Mouse (Mus musculus) heart, adult 2 months (tissue): Measurements from ENCODE around the gene Bcl2l12. TPM values are rescaled to one million over a fixed set of nuclear protein-coding genes. Genes with fewer than 3 reads are reported as not detected.

Experiments
- DNase-seq, 2 experiments: peaks; one replicate each; pipeline ENCODE4 v3.0.0; 2021
- H3K27ac ChIP-seq: fragments of 200-600 bp; 2 replicates; pipeline ENCODE4 v1.8.1; 2022
- H3K27me3 ChIP-seq: fragments of 200-500 bp; 2 replicates; pipeline ENCODE4 v1.6.1; 2012; ENCODE audit warnings: mild to moderate bottlenecking, low read length, inconsistent platforms, mixed read lengths; ENCODE audit not compliant: control insufficient read depth, insufficient read depth
- H3K36me3 ChIP-seq: fragments of 200-500 bp; 2 replicates; pipeline ENCODE4 v1.6.1; 2012; ENCODE audit warnings: low read length, inconsistent platforms; ENCODE audit not compliant: control insufficient read depth, insufficient read depth
- H3K4me1 ChIP-seq: fragments of 200-500 bp; 2 replicates; pipeline ENCODE4 v1.6.1; 2011; ENCODE audit warnings: low read length; ENCODE audit not compliant: control insufficient read depth, insufficient read depth
- H3K4me3 ChIP-seq: fragments of 200-600 bp; 2 replicates; pipeline ENCODE4 v1.8.1; 2022
- H3K79me2 ChIP-seq: fragments of 200-500 bp; replicated peaks from 2 replicates; pipeline ENCODE4 v1.6.1; 2012; ENCODE audit warnings: mild to moderate bottlenecking, inconsistent platforms, low read length, moderate library complexity, mixed read lengths; ENCODE audit not compliant: control insufficient read depth, insufficient read depth
- H3K9ac ChIP-seq: fragments of 200-500 bp; 2 replicates; pipeline ENCODE4 v1.6.1; 2012; ENCODE audit warnings: low read depth, mild to moderate bottlenecking, control low read depth, inconsistent platforms, low read length, mixed read lengths
- CTCF ChIP-seq: fragments of 200-600 bp; IDR thresholded peaks from 2 replicates; pipeline ENCODE4 v1.8.1; 2022; ENCODE audit warnings: antibody characterized with exemption, mild to moderate bottlenecking, moderate library complexity
- EP300 ChIP-seq: fragments of 200-500 bp; IDR thresholded peaks from 2 replicates; pipeline ENCODE4 v1.6.1; 2011; ENCODE audit warnings: low read depth, low read length, control low read depth; ENCODE audit not compliant: insufficient read depth
- POLR2A ChIP-seq: fragments of 200-500 bp; IDR thresholded peaks from 2 replicates; pipeline ENCODE4 v1.6.1; 2011; ENCODE audit warnings: mild to moderate bottlenecking, low read depth, low read length, control low read depth; ENCODE audit not compliant: insufficient read depth
- WGBS: fragments of 180-500 bp; shearing (Covaris S2); methylation state at CpG from one replicate; pipeline ENCODE4 v1.1.7; 2018; 5-methylcytosine and 5-hydroxymethylcytosine counted together
- intact Hi-C: fragments of 180-260 bp; cut with DNase I; formaldehyde crosslinking; loops from one replicate; pipeline ENCODE4 v1.15.1; 2025
- microRNA-seq, 2 experiments: library from miRNA; unstranded; fragments of <30 nt; microRNA quantifications; one replicate each; pipeline ENCODE4 v1.2.0; 2021
- polyA plus RNA-seq: library from polyadenylated mRNA; depleted of rRNA; stranded (reverse); fragments of >200 nt; gene quantifications from 2 replicates; pipeline ENCODE4 v1.2.3, GENCODE M21; 2012; rRNA removed
- total RNA-seq, 2 experiments: library from RNA; stranded (reverse); gene quantifications; 2 replicates each; pipeline ENCODE4 v1.2.3; 2021

Bcl2l12 gene
- total and polyA plus RNA-seq, 3 experiments, result 9.5 to 19.2 (median 11.5) TPM

GRCm38 (mm10) chr7:44949922-44950321, 48.6 kb downstream of the Bcl2l12 start:
- H3K36me3 ChIP-seq, result no peaks in the 10 kb centered on the region
- no peak overlapping the region for H3K4me3 ChIP-seq
- no peaks in the 10 kb centered on the region for H3K27me3 ChIP-seq
- 57% methylated on average over 6 of the region's 6 CpGs for WGBS
- no peaks in the 10 kb centered on the region for H3K79me2 ChIP-seq
- H3K27ac ChIP-seq, result no peak overlapping the region
- intact Hi-C loops, result no loop called here
- peaks cover 1% of the 10 kb centered on the region for H3K4me1 ChIP-seq
- H3K9ac ChIP-seq, result no peak overlapping the region
- DNase-seq, result no peak
- no peak for TF ChIP-seq POLR2A
- TF ChIP-seq EP300, result no peak
- TF ChIP-seq CTCF, result no peak

GRCm38 (mm10) chr7:44942904-44943303, 55.6 kb downstream of the Bcl2l12 start, which contains the start of gene Tsks:
Tsks (plus strand) TSS chr7:44943204.
- intact Hi-C loops, result no loop called here
- TF ChIP-seq CTCF (no peak), EP300 (no peak)
- no peak within 1 kb of the TSS for H3K9ac ChIP-seq
- no peak within 1 kb of the TSS for H3K27ac ChIP-seq
- H3K36me3 ChIP-seq, result no peaks in the 10 kb centered on the region
- no peak within 1 kb of the TSS for H3K4me3 ChIP-seq
- H3K4me1 ChIP-seq, result no peaks in the 10 kb centered on the region
- 77% methylated on average over 7 of the region's 7 CpGs for WGBS
- no peaks in the 10 kb centered on the region for H3K27me3 ChIP-seq
- no peaks in the 10 kb centered on the region for H3K79me2 ChIP-seq
- DNase-seq, result no peak

Small RNAs within 50 kb of the gene (microRNA-seq; reads per million reads assigned to microRNA genes)
- 0.39 to 0.56 reads per million in 2 experiments for gene Mir7054

Other genes with a start within 250 kb of the Bcl2l12 start
Only the 30 nearest of the 36 such genes appear.
- gene Nup62, start 182.6 kb downstream of the Bcl2l12 start, total RNA-seq, result 10 to 100 TPM; 27.1 to 28.0 TPM
- 36.0 and 36.6 TPM in 2 replicates for gene Nup62, start 182.6 kb downstream of the Bcl2l12 start, polyA plus RNA-seq
- under 1 TPM; 0.61 to 0.70 TPM for gene Il4i1, start 182.3 kb downstream of the Bcl2l12 start, total RNA-seq
- 1.3 and 1.5 TPM in 2 replicates for gene Il4i1, start 182.3 kb downstream of the Bcl2l12 start, polyA plus RNA-seq
- gene Atf5, start 182.1 kb downstream of the Bcl2l12 start, total RNA-seq, result 10 to 100 TPM; 60.2 to 63.4 TPM
- gene Atf5, start 182.1 kb downstream of the Bcl2l12 start, polyA plus RNA-seq, result 42.3 and 73.6 TPM in 2 replicates
- gene Akt1s1, start 149.7 kb downstream of the Bcl2l12 start, total RNA-seq, result 10 to 100 TPM; 62.6 to 72.8 TPM
- 53.8 and 63.0 TPM in 2 replicates for gene Akt1s1, start 149.7 kb downstream of the Bcl2l12 start, polyA plus RNA-seq
- 10 to 100 TPM; 29.6 to 46.6 TPM for gene Tbc1d17, start 149.6 kb downstream of the Bcl2l12 start, total RNA-seq
- 56.0 and 61.9 TPM in 2 replicates for gene Tbc1d17, start 149.6 kb downstream of the Bcl2l12 start, polyA plus RNA-seq
- gene Pnkp, start 141.6 kb downstream of the Bcl2l12 start, total RNA-seq, result 10 to 100 TPM; 15.3 to 19.6 TPM
- gene Pnkp, start 141.6 kb downstream of the Bcl2l12 start, polyA plus RNA-seq, result 20.2 and 30.1 TPM in 2 replicates
- gene Ptov1, start 128.9 kb downstream of the Bcl2l12 start, total RNA-seq, result 100 to 1,000 TPM; 155 to 172 TPM
- 293 and 317 TPM in 2 replicates for gene Ptov1, start 128.9 kb downstream of the Bcl2l12 start, polyA plus RNA-seq
- 10 to 100 TPM; 70.0 to 85.8 TPM for gene Med25, start 106.0 kb downstream of the Bcl2l12 start, total RNA-seq
- 107 and 121 TPM in 2 replicates for gene Med25, start 106.0 kb downstream of the Bcl2l12 start, polyA plus RNA-seq
- 10 to 100 TPM; 16.3 to 17.1 TPM for gene Fuz, start 102.6 kb downstream of the Bcl2l12 start, total RNA-seq
- gene Fuz, start 102.6 kb downstream of the Bcl2l12 start, polyA plus RNA-seq, result 25.2 and 31.6 TPM in 2 replicates
- gene Ap2a1, start 69.2 kb downstream of the Bcl2l12 start, total RNA-seq, result 10 to 100 TPM; 63.3 to 67.6 TPM
- 56.1 and 68.1 TPM in 2 replicates for gene Ap2a1, start 69.2 kb downstream of the Bcl2l12 start, polyA plus RNA-seq
- gene Tsks, start 55.5 kb downstream of the Bcl2l12 start, total RNA-seq, result not detected
- gene Tsks, start 55.5 kb downstream of the Bcl2l12 start, polyA plus RNA-seq, result 0.26 and 1.5 TPM in 2 replicates
- gene Cpt1c, start 23.9 kb downstream of the Bcl2l12 start, total RNA-seq, result 1 to 10 TPM; 1.5 to 2.1 TPM
- gene Cpt1c, start 23.9 kb downstream of the Bcl2l12 start, polyA plus RNA-seq, result 8.4 and 9.7 TPM in 2 replicates
- gene Prmt1, start 12.1 kb downstream of the Bcl2l12 start, total RNA-seq, result 10 to 100 TPM; 85.4 to 98.0 TPM
- 96.7 and 139 TPM in 2 replicates for gene Prmt1, start 12.1 kb downstream of the Bcl2l12 start, polyA plus RNA-seq
- 10 to 100 TPM; 24.4 to 26.0 TPM for gene Irf3, start 1.1 kb downstream of the Bcl2l12 start, total RNA-seq
- gene Irf3, start 1.1 kb downstream of the Bcl2l12 start, polyA plus RNA-seq, result 55.6 and 62.6 TPM in 2 replicates
- 10 to 100 TPM; 45.5 to 46.6 TPM for gene Scaf1, start 17.7 kb upstream of the Bcl2l12 start, total RNA-seq
- gene Scaf1, start 17.7 kb upstream of the Bcl2l12 start, polyA plus RNA-seq, result 33.9 and 36.0 TPM in 2 replicates
- 10 to 100 TPM; 40.9 to 44.3 TPM for gene Rras, start 19.2 kb upstream of the Bcl2l12 start, total RNA-seq
- 107 and 114 TPM in 2 replicates for gene Rras, start 19.2 kb upstream of the Bcl2l12 start, polyA plus RNA-seq
- 10 to 100 TPM; 22.4 to 23.0 TPM for gene Prr12, start 54.2 kb upstream of the Bcl2l12 start, total RNA-seq
- gene Prr12, start 54.2 kb upstream of the Bcl2l12 start, polyA plus RNA-seq, result 4.9 and 7.1 TPM in 2 replicates
- 10 to 100 TPM; 27.0 to 29.3 TPM for gene Nosip, start 63.7 kb upstream of the Bcl2l12 start, total RNA-seq
- gene Nosip, start 63.7 kb upstream of the Bcl2l12 start, polyA plus RNA-seq, result 41.7 and 43.6 TPM in 2 replicates
- 1 to 10 TPM; 5.5 to 6.2 TPM for gene Prrg2, start 64.0 kb upstream of the Bcl2l12 start, total RNA-seq
- gene Prrg2, start 64.0 kb upstream of the Bcl2l12 start, polyA plus RNA-seq, result 19.8 and 23.6 TPM in 2 replicates
- gene Rcn3, start 93.5 kb upstream of the Bcl2l12 start, total RNA-seq, result 10 to 100 TPM; 24.6 to 27.9 TPM
- gene Rcn3, start 93.5 kb upstream of the Bcl2l12 start, polyA plus RNA-seq, result 52.2 and 64.5 TPM in 2 replicates
- gene Fcgrt, start 105.1 kb upstream of the Bcl2l12 start, total RNA-seq, result 10 to 100 TPM; 60.3 to 67.5 TPM
- 82.8 and 100 TPM in 2 replicates for gene Fcgrt, start 105.1 kb upstream of the Bcl2l12 start, polyA plus RNA-seq
- 100 to 1,000 TPM; 534 to 613 TPM for gene Rps11, start 125.7 kb upstream of the Bcl2l12 start, total RNA-seq
- gene Rps11, start 125.7 kb upstream of the Bcl2l12 start, polyA plus RNA-seq, result 186 and 258 TPM in 2 replicates
- gene Rpl13a, start 130.0 kb upstream of the Bcl2l12 start, total RNA-seq, result 100 to 1,000 TPM; 561 to 659 TPM
- gene Rpl13a, start 130.0 kb upstream of the Bcl2l12 start, polyA plus RNA-seq, result 915 and 1,061 TPM in 2 replicates
- gene Gm45713, start 137.5 kb upstream of the Bcl2l12 start, total RNA-seq, result under 1 TPM in 1 of 2 experiments, not detected in 1; 0.80 TPM
- gene Gm45713, start 137.5 kb upstream of the Bcl2l12 start, polyA plus RNA-seq, result 4.5 and 4.6 TPM in 2 replicates
- 1 to 10 TPM; 5.5 to 6.4 TPM for gene Flt3l, start 137.7 kb upstream of the Bcl2l12 start, total RNA-seq
- gene Flt3l, start 137.7 kb upstream of the Bcl2l12 start, polyA plus RNA-seq, result 47.4 and 59.1 TPM in 2 replicates
- 10 to 100 TPM; 33.8 to 36.7 TPM for gene Pih1d1, start 155.6 kb upstream of the Bcl2l12 start, total RNA-seq
- 48.1 and 51.2 TPM in 2 replicates for gene Pih1d1, start 155.6 kb upstream of the Bcl2l12 start, polyA plus RNA-seq
- gene Aldh16a1, start 155.9 kb upstream of the Bcl2l12 start, total RNA-seq, result 10 to 100 TPM; 19.7 to 25.1 TPM
- 23.5 and 23.9 TPM in 2 replicates for gene Aldh16a1, start 155.9 kb upstream of the Bcl2l12 start, polyA plus RNA-seq
- gene Slc17a7, start 165.2 kb upstream of the Bcl2l12 start, total RNA-seq, result 10 to 100 TPM; 18.3 to 24.3 TPM
- gene Slc17a7, start 165.2 kb upstream of the Bcl2l12 start, polyA plus RNA-seq, result 29.1 and 36.8 TPM in 2 replicates
- not detected for gene Gfy, start 180.9 kb upstream of the Bcl2l12 start, total RNA-seq
- gene Gfy, start 180.9 kb upstream of the Bcl2l12 start, polyA plus RNA-seq, result not detected in 2 replicates
- not detected for gene Pth2, start 182.3 kb upstream of the Bcl2l12 start, total RNA-seq
- gene Pth2, start 182.3 kb upstream of the Bcl2l12 start, polyA plus RNA-seq, result not detected in 2 replicates